Comparison of ENCODE assay signal across 26 mouse cellular contexts in the genomic region with DNA sequence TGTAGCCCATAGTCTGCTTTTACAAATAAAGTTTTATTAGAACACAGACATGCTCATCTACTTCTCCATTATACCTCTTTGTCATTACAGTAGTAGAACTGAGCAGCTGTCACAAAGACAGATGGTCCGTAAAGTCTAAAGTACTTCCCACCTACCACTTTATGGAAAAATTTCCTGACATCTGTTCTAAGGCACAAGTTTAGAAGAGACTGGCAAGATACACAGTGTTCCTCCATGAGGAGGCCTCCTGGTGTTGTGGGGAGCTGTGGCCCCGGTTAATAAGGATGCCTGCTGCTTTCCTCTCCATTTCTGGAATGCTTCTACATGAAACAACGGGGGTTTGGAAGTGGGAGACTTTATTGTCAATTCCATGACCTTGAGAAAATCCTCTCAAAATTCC.
DNase-seq lines count a peak whose midpoint lies in the region; ATAC-seq lines count a peak whose summit lies in the region.
"Had no signal": no experiment of that assay in that cellular context is flagged by ENCODE, and none has a peak within 500 bp of the region (broad histone marks: within the 10 kb centered on the region; RNA-seq: fewer than 3 reads in every experiment).

No protein-coding gene starts in this region.

- H3K4me3 ChIP-seq in forebrain, embryonic 13.5 days, result no peak overlapping the region
- H3K4me3 ChIP-seq: forebrain, embryonic 15.5 days; hindbrain, embryonic 10.5 days; hindbrain, embryonic 15.5 days; limb, embryonic 13.5 days; lung, embryonic 15.5 days; midbrain, embryonic 10.5 days; midbrain, embryonic 15.5 days had no signal

- whole genome bisulfite sequencing in forebrain, embryonic 13.5 days, result 81% methylated on average over 3 of the region's 3 CpGs

- no peak overlapping the region for H3K4me2 ChIP-seq in forebrain, embryonic 13.5 days
- H3K4me2 ChIP-seq: forebrain, embryonic 15.5 days; heart, embryonic 11.5 days; hindbrain, embryonic 15.5 days; limb, embryonic 13.5 days; liver, embryonic 11.5 days; lung, embryonic 15.5 days; midbrain, embryonic 15.5 days had no signal

- H3K9me3 ChIP-seq in forebrain, embryonic 13.5 days (replicated peaks), result no peaks in the 10 kb centered on the region
- H3K9me3 ChIP-seq: forebrain, embryonic 15.5 days; hindbrain, embryonic 10.5 days; hindbrain, embryonic 15.5 days; limb, embryonic 13.5 days; lung, embryonic 15.5 days; midbrain, embryonic 10.5 days; midbrain, embryonic 15.5 days had no signal

- DNase-seq in frontal cortex, adult 2 months (ENCODE audit: extremely low spot score in 1 of 2, low spot score in 1 of 2), result peak; percentile 24 to 54
- no peak for DNase-seq in frontal cortex, postnatal 25 days (ENCODE audit: low spot score in 2 of 2)
- DNase-seq in right cerebral cortex, adult 18-20 months, result peak; percentile 38
- DNase-seq in right cerebral cortex, postnatal 4 days, result no peak
- peak; percentile 7 to 49 for DNase-seq in layer of hippocampus, postnatal 14 days (ENCODE audit: low spot score in 2 of 2)
- DNase-seq in telencephalon, adult 2 months (ENCODE audit: low read depth, low spot score), result peak; percentile 53
- no peak for DNase-seq in kidney, postnatal 4 days
- DNase-seq: cerebellum, adult 9-10 months; cerebellum, postnatal 36 days; gastrocnemius, postnatal 25 days; heart, adult 11 months; kidney, adult 11 months; kidney, postnatal 25 days; thymus, postnatal 14 days had no signal

- no peak overlapping the region for H3K9ac ChIP-seq in forebrain, embryonic 13.5 days
- H3K9ac ChIP-seq: forebrain, embryonic 15.5 days; hindbrain, embryonic 15.5 days; limb, embryonic 13.5 days; lung, embryonic 15.5 days; midbrain, embryonic 15.5 days had no signal

- no peaks in the 10 kb centered on the region for H3K36me3 ChIP-seq in forebrain, embryonic 13.5 days (ENCODE audit: poor library complexity, severe bottlenecking)
- H3K36me3 ChIP-seq: forebrain, embryonic 15.5 days; G1E; hindbrain, embryonic 10.5 days; hindbrain, embryonic 15.5 days; limb, embryonic 13.5 days; lung, embryonic 15.5 days; midbrain, embryonic 10.5 days; midbrain, embryonic 15.5 days had no signal

- H3K27ac ChIP-seq in forebrain, embryonic 13.5 days, result no peak overlapping the region
- H3K27ac ChIP-seq: forebrain, embryonic 15.5 days; hindbrain, embryonic 10.5 days; hindbrain, embryonic 15.5 days; limb, embryonic 13.5 days; lung, embryonic 15.5 days; midbrain, embryonic 10.5 days; midbrain, embryonic 15.5 days had no signal

- H3K4me1 ChIP-seq in forebrain, embryonic 13.5 days, result no peaks in the 10 kb centered on the region
- H3K4me1 ChIP-seq: hindbrain, embryonic 10.5 days; hindbrain, embryonic 15.5 days; limb, embryonic 13.5 days; lung, embryonic 15.5 days; midbrain, embryonic 10.5 days; midbrain, embryonic 15.5 days had no signal

- no peaks in the 10 kb centered on the region for H3K27me3 ChIP-seq in forebrain, embryonic 13.5 days
- H3K27me3 ChIP-seq: forebrain, embryonic 15.5 days; hindbrain, embryonic 15.5 days; limb, embryonic 13.5 days; lung, embryonic 15.5 days; midbrain, embryonic 15.5 days had no signal

- ATAC-seq in forebrain, embryonic 13.5 days, result no peak
- ATAC-seq: forebrain, embryonic 15.5 days; inflammation-experienced regulatory T-cells, adult 6 months; midbrain, embryonic 15.5 days had no signal

Comparison
In these comparisons a context has a peak if more than half of its experiments do, and no peak if none do; other contexts are left out.
1. DNase-seq: peak in frontal cortex, adult 2 months (2 of 2), right cerebral cortex, adult 18-20 months (single experiment), layer of hippocampus, postnatal 14 days (2 of 2) and telencephalon, adult 2 months (single experiment); none in frontal cortex, postnatal 25 days (0 of 2), right cerebral cortex, postnatal 4 days (single experiment) and kidney, postnatal 4 days (0 of 2).